Mouse (Mus musculus) bone marrow, adult 2 months (tissue): ENCODE data around the gene Trf. TPM values are rescaled to one million over a fixed set of nuclear protein-coding genes. Genes with fewer than 3 reads are reported as not detected.

Experiments used
- H3K27ac ChIP-seq: fragments of 200-500 bp; 2 replicates; pipeline ENCODE4 v1.5.1; 2012; ENCODE audit warnings: low read depth, mild to moderate bottlenecking, control low read depth, inconsistent platforms, low read length; ENCODE audit not compliant: control insufficient read depth, poor library complexity, insufficient read depth
- H3K4me1 ChIP-seq: fragments of 200-500 bp; 2 replicates; pipeline ENCODE4 v1.6.1; 2011; ENCODE audit warnings: low read length; ENCODE audit not compliant: control insufficient read depth, insufficient read depth
- H3K4me3 ChIP-seq: fragments of 200-500 bp; replicated peaks from 2 replicates; pipeline ENCODE3; 2011; ENCODE audit warnings: mild to moderate bottlenecking, low read depth, low read length, control low read depth; ENCODE audit not compliant: control insufficient read depth
- CTCF ChIP-seq: fragments of 200-500 bp; IDR thresholded peaks from 2 replicates; pipeline ENCODE4 v1.5.1; 2011; ENCODE audit warnings: low read length, control low read depth; ENCODE audit not compliant: control insufficient read depth, insufficient read depth
- POLR2A ChIP-seq: fragments of 200-500 bp; IDR thresholded peaks from 2 replicates; pipeline ENCODE4 v1.6.1; 2011; ENCODE audit warnings: low read depth, mild to moderate bottlenecking, control low read depth, low read length, borderline replicate concordance; ENCODE audit not compliant: control insufficient read depth
- WGBS: fragments of 180-500 bp; shearing (Covaris S2); methylation state at CpG from one replicate; pipeline ENCODE4 v1.1.7; 2018; 5-methylcytosine and 5-hydroxymethylcytosine counted together
- polyA plus RNA-seq: library from polyadenylated mRNA; stranded (reverse); fragments of >200 nt; gene quantifications from 2 replicates; pipeline ENCODE4 v1.2.4, GENCODE M21; 2011; ENCODE audit warnings: low replicate concordance; ENCODE audit not compliant: missing spikeins, insufficient read depth, insufficient read length

The Trf gene
- polyA plus RNA-seq, 1 experiment = 106 TPM

DNA sequence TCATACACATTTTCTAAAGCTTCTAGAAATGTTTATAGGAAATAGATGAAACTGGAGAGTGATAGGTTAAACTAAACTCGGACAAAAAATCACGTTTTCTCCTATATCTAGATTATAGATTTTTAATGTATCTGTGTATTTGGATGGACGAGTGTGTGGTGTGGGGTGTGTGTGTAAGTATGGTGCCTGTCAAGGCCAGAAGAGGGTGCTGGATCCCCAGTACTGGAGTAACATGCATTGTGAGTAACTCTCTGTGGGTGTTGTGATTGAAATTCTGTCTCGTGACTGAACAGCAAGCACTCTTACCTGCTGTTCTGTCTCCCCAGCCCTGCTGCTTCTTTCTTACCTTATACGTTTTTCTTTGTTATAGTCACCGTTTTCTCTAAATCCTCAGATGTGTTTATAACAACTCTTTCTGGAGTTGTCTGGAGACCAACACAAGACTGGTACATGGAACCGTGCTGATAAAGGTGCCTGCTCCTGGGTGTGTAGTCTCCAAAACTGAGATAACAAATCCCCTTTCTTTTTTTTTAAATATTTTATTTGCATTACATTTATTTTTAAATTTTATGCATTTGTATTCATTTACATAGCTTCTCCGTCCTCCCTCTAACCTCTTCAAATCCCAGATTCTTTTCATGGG, 16.4 kb upstream of the Trf start:
- Histone ChIP-seq H3K27ac (no peak overlapping the region), H3K4me1 (no peaks in the 10 kb centered on the region; the same call in 1 of the 2 replicates), H3K4me3 (no peak overlapping the region)
- TF ChIP-seq CTCF (no peak), POLR2A (no peak)
- 60% methylated on average over 8 of the region's 8 CpGs for WGBS

DNA sequence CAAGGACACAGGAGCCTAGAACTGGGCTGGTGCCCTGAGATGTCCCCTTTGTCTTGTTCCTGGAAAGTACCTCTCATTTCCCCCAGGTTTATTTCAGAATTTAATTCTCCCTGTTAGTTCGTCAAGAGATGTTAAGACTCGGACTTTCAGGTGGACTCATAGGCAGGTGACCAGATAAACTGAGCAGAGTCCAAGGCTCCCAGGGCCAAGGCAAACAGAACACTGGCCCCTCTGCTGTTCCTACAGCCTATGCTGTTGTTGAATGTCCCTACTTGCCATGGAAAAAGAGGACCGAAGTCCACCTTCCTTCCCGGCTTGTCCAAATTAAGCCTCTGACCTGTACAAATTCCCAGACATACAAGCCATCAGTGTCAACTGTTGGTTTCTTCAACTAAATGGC, 13.4 kb upstream of the Trf start:
- Histone ChIP-seq H3K4me1 (no peaks in the 10 kb centered on the region; the same call in 1 of the 2 replicates), H3K27ac (no peak overlapping the region)
- 90% methylated on average over 4 of the region's 4 CpGs for WGBS

DNA sequence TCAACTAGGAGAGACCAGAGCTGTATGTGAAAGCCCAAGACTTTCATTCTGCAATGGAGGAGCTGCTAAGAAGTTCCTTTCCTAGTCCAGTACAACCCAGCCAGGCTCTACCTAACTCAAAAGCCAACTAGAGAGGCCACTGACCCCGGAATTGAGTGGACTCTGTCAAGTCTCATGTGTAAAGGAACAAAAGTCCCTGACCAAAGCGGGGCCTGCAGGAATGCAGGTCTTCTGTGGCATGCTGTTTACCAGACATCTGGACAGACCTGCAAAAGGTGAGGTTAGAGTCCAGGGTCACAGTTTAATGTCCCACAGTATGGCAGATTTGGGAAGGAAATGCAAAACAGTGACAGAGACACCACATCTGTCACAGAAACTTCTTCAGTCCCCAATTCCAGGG, 11.0 kb upstream of the Trf start:
- no peak overlapping the region for H3K27ac ChIP-seq
- H3K4me1 ChIP-seq = no peaks in the 10 kb centered on the region; the same call in 1 of the 2 replicates

More for the DNA sequence above, 13.4 kb upstream of the Trf start:
- H3K4me3 ChIP-seq = no peak overlapping the region
- TF ChIP-seq POLR2A = no peak
- TF ChIP-seq CTCF = no peak

DNA sequence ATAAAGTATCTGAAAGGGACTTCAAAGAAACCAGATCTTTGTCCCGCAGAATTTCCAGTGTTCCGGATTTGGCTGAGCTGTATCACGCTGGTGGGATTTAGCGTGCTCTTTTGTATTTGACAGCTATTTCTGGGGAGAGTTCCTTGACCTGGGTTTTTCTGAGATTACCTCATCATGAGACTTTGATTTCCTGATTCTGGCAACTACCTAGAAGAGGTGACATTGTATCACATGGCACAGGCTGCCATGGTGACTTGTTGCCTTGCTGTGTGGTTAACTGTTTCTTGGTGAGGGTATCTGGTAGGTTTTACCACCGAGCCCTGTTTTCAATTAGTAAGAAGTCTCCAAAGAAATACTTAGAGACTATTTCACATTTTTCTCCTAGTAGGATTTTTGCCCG, 9.2 kb upstream of the Trf start:
- WGBS = 84% methylated on average over 6 of the region's 6 CpGs
- no peak for TF ChIP-seq POLR2A
- no peak for TF ChIP-seq CTCF
- no peaks in the 10 kb centered on the region; the same call in 1 of the 2 replicates for H3K4me1 ChIP-seq
- no peak overlapping the region for H3K27ac ChIP-seq
- no peak overlapping the region for H3K4me3 ChIP-seq

More for the DNA sequence above, 11.0 kb upstream of the Trf start:
- H3K4me3 ChIP-seq = no peak overlapping the region
- WGBS = 77% methylated on average over 2 of the region's 2 CpGs
- TF ChIP-seq CTCF = no peak

DNA sequence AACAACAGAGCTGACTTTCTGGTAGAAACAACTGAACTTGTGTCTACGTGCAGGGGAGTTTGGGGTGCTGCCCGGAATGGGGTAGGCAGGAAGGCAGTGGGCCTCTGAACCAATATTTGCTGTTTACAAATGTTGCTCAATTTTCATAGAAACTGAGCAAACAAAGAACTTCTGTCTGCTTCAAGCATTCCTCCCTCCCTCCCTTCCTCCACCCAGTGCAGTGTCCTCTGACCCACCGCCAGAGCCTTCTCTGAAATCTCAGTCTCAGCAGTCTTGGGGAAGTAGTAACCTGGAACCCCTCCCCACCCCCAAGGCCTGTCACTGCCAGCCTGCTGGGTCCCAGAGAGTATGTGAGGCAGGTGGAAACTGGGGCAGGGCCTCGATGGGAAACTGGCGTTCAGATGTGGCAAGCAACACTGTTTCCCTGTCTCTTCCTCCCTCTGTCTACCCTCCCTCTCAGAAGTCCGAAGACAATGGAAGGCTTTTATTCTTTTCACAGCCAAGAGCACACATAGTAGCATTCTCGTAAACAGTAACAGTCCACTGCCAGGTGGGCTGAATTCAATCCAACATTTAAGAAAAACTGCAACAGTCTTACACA, 4.4 kb upstream of the Trf start:
- TF ChIP-seq CTCF (no peak), POLR2A (no peak)
- whole genome bisulfite sequencing = 50% methylated on average over 7 of the region's 7 CpGs
- Histone ChIP-seq H3K4me3 (no peak overlapping the region), H3K4me1 (no peaks in the 10 kb centered on the region; the same call in 1 of the 2 replicates), H3K27ac (no peak overlapping the region)

DNA sequence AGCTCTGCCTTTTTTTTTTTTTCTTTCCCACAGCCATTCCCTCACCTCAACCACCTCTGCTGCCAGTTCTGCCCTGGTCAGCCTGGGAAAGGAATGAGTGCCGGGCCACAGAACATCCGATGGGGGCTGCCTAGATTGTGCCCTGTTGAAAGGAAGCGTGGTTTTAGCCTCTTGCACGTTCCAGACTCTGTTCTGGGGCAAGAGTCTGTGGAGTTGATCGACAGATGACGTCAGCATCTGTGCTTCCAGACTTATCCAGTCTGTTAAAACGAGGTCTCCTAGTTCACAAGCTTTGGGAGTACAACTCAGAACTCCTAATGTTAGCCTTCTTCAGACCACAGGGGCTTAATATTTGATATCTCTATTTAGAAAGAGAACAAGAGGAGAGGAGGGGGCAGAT, 3.8 kb upstream of the Trf start:
- Histone ChIP-seq H3K4me3 (no peak overlapping the region), H3K4me1 (no peaks in the 10 kb centered on the region; the same call in 1 of the 2 replicates), H3K27ac (0 out of 2 replicates have a peak overlapping the region, but pooled peaks have one; percentile 14)
- TF ChIP-seq POLR2A (no peak), CTCF (no peak)
- 30% methylated on average over 7 of the region's 7 CpGs for WGBS

DNA sequence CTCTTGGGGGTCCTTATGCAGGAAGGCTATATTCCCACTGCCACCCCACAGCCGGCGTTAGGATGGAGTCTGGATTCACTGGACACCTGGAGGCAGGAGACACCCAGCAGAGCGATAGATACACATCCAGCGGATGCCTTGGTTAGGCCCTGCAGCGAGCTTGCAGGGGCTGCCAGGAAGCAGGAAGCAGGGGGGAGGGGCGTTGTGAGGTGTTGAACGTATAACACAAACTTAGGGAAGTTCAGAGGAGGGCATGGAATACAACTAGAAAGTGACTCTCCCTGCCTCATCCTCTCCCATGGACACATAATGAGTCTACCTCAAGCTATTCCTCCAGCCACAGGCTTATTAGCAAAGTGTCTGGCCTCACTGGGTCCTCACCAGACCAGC, 2.8 kb upstream of the Trf start:
- no peak for TF ChIP-seq CTCF
- TF ChIP-seq POLR2A = no peak
- Histone ChIP-seq H3K27ac (no peak overlapping the region), H3K4me3 (no peak overlapping the region), H3K4me1 (no peaks in the 10 kb centered on the region; the same call in 1 of the 2 replicates)
- 44% methylated on average over 7 of the region's 7 CpGs for WGBS

DNA sequence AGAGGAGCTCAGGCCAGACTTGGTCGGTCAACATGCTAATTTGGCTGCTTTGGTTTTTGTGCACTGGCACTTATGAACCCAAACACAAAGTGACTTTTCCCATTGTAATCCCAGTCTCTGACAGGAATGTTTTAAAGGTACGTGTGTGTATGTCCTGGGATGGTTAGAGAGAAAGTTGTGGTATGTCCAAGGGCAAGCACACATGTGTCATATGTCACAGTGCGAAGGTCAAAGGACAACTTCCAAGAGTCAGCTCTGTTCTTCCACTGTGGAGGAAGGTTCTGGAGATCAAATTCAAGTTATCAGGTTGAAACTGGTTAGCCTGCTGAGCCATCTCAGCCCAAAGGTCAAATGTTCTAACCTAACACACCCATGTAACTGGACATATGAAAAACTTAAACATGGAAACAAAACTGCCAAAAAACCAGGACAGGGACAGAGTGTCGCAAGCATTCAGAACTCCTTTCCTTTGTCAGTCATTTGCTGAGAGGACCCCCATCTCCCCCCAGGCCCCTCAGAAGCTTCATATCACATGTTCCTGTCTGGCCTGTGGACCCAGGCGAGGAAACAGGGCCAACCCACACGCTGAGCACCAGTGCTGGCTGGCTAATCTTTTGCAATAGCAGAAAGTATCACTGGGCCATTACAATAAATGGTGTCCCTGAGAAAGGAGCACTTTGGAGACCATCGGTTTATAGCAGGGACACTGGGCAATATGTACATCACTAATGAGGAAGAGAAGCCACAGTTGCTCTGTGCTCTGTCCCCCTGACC, 2.2 kb upstream of the Trf start:
- Histone ChIP-seq H3K4me3 (no peak overlapping the region), H3K27ac (no peak overlapping the region), H3K4me1 (no peaks in the 10 kb centered on the region; the same call in 1 of the 2 replicates)
- WGBS = 68% methylated on average over 7 of the region's 7 CpGs
- TF ChIP-seq POLR2A = no peak
- TF ChIP-seq CTCF = no peak
